Mouse (Mus musculus) activated CD4-positive, CD25-positive, alpha-beta regulatory T cell, adult 4 months (primary cell): ENCODE results near the gene Mill2. TPM values are rescaled to one million over a fixed set of nuclear protein-coding genes. Genes with fewer than 3 reads are reported as not detected.
A peak's percentile ranks its signal among the peaks of the same experiment; 100 is the strongest.

Experiments
- ATAC-seq: one replicate; pipeline ENCODE4 v1.8.0; 2017
- polyA plus RNA-seq, 2 experiments: library from polyadenylated mRNA; unstranded; fragments of 100-300 nt; shearing (Covaris generic); gene quantifications; one replicate each; pipeline ENCODE4 v1.2.1; 2017

Gene Mill2
- polyA plus RNA-seq, 2 experiments from 2014 or later, result not detected

DNA sequence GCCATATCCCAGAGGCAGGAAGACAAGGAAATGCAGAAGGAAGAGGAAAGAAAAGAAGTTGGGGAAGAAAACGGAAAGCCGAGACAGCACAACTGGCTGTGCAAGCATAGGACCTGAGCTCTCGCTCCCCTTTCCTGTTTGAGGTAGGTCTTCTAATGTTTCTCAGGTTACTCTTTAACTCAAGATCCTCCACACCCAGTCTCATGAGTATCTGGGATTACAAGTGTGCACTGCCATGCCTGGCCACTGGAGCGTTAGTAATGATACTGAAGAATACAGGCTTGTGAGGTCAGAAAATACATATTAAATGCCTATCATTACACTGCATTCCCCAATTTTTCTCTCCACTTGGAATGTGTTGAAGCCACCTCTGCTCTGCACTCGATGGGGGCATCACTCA lies 35.6 kb downstream of the Mill2 start:
- ATAC-seq, result no peak

- ATAC-seq, result no peak
Measured at GRCm38 (mm10) chr7:18878691-18879090, 38.9 kb downstream of the Mill2 start.

DNA sequence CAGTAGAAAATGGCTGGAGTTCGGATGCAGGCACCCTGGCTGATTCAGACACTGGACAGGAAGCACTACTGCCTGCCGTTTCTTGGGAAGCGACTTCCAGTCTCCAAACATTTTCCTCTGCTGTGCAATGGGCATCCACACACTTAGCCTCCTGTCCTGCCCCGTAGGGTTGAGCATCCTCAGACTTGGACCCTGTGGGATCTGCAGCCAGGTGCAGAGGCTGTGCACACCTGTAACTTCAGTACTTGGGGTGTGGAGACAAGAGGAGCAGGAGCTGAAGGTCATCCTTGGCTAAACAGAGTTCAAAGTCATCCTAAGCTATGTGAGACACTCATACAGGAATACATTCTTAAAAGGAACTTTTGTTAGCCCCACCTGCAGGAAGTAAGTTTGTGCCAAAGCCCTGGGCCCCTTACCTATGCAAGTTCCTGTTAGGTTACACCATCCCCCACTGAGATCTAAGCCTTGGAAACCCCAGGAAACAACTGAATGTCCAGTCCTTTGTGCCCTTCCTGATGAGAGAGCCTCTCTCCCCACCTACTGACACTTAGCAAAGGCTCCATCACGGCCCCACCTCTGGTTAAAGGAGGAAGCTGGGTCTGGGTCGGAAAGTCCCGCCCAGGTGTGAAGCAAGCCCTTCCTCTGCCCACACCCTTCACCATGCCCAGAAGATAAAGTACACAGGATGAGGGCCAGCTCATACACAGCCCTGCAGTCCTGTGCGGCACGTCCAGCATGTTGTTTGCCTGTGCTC lies 44.4 kb downstream of the Mill2 start:
- peak; percentile 90 for ATAC-seq

- peak; percentile 44 for ATAC-seq
Measured at GRCm38 (mm10) chr7:18884745-18885422, 45.1 kb downstream of the Mill2 start.

- ATAC-seq, result no peak
Measured at GRCm38 (mm10) chr7:18886963-18887362, 47.2 kb downstream of the Mill2 start.

DNA sequence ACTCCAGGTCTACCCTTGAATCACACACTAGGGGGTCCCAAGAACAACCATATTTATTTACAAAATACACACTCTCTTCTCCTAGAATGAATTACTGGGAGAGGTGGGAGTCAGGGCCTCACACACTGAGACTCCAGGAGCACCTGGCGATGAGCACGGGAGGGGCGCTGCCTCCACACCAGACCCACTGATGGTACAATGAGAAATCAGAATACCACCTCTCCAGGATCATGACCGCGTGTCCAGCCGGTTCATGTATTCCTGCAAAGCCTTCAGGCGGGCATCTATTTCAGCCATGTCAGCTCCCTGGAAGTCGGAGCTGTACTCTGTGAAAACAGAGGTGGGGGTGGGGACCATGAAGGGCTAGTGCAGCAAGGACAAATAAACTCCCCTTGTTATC lies 51.1 kb downstream of the Mill2 start:
- ATAC-seq, result no peak

GRCm38 (mm10) chr7:18891872-18892599 lies 52.3 kb downstream of the Mill2 start:
- peak; percentile 90 for ATAC-seq

GRCm38 (mm10) chr7:18893009-18893408 lies 53.2 kb downstream of the Mill2 start:
- no peak for ATAC-seq

DNA sequence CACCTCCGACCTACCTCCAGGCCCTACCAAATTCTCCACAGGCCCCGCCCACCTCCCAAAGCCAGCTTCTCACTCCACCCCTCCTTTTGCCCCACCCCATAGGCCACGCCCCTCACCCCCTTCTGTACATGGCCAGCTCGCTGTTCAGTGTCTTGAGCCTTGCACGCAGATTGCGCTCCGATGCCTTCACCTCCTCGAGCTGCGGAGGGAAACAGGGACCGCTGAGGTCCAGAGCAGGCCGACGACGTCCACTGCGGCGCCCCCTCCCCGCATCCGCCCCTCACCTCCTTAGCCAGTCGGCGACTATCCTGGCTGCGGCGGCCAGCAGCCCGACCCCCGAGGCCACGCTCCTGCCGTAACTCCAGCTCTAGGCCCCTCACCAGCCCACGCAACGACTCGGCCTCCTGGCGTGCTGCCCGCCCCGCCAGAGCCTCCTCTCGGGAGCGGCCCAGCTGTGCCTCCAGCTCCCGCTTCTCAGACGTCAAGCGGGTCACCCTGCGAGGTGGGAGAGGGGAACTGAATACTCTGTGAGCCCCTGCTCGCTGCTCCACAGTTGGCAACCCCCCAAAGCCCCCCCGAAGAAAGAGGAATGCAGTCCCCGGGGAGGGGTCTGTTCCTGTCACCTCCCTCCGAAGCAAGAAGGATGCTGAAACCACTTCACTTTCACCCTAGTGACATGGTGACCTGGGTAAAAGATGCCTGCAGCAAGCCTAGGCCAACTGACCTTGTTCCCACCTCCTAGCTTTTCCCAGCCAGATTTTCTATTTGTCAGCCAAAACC lies 54.1 kb downstream of the Mill2 start:
- ATAC-seq, result no peak

- ATAC-seq, result no peak
Measured at GRCm38 (mm10) chr7:18896536-18896935, 56.8 kb downstream of the Mill2 start.

DNA sequence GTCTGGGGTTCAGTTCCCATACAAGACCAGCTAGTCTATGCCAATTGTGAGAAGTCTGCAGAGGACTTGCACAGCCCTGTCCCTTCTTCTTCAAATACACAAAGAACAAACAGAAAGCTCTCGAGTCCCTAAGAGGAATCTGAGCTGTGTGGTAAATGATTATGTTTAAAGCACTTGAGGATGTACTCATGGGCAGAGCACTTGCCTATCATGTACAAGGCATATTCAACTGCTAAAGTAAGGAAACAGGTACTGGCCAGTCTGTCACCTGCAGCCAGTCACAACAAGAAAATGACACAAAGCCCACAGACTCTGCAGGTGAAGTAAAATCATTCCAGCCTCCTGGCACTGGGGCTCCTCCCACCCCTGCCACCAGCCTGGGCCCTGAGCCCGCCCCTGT lies 60.7 kb downstream of the Mill2 start:
- no peak for ATAC-seq

DNA sequence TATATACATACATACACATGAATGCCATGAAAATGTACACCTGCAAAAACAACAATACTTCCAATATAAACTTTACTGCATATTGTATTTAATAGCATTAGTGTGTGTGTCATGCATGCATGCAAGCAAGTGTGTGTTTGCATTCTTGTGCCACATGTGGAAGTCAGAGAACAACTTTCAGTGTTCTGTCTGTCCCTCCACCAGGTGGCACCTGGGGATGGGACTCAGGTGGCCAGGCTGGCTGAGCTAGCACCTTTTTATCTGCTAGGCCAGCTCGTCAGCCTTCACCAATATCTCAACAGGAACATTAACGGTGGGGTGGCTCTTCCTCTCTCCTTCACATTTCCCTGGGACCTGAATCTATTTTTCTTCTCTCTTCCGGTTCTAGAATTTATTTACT lies 62.7 kb downstream of the Mill2 start:
- no peak for ATAC-seq

GRCm38 (mm10) chr7:18904971-18905370 lies 65.2 kb downstream of the Mill2 start:
- ATAC-seq, result no peak

DNA sequence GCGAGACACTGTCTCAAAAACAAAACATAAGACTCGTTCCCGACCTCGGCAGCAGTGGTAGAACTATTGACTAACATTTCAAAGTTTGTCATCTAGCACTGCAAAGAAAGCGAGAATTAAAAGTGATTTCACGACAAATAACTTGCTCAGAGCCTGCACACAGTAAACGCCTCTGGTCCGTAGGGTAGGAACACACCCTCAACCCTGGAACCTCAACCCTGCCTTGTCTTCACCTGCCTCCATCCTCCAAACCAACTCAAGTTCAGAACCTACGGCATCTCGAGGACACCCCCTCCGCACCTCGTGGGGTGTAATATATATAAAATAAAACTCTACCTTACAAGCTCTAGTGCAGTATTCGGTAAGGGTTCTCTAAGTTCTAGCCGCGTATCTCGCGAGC lies 70.0 kb downstream of the Mill2 start:
- no peak for ATAC-seq

DNA sequence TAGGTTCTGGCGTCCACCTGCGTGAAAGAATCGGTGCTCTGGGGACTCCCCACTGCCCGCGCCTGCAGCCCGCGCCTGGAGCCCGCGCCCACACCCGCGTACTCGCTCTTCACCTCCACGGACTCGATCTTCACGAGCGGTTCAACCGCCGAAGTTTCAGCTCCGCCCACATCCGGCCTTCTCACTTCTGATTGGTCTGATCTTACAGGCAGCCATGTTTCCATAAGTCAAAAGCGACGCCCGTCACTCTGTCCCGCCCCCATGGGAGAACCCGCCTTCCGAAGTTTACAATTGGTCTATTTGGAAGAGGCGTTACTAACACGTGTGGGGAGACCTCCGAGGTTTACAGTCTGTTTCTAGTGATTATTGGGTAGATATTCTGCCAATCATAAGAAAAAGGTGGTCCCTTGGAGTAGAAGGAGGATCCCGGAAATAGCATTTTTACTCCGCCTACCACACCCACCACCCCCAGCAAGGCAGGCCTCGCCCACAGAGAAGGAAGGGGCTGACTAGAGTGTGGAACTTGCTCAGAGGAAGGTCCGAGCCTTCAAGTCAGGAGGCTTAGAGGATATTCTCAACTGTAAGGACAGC lies 70.6 kb downstream of the Mill2 start, which contains the start of gene Ccdc61:
Gene Ccdc61 (minus strand): TSS at position 175 of the 591 bp plus-strand sequence.
- peak; percentile 97 for ATAC-seq

Other genes starting within 250 kb of the Mill2 start
- gene Psg23, start 223.5 kb upstream of the Mill2 start, polyA plus RNA-seq, result not detected
- not detected for gene Psg21, start 183.2 kb upstream of the Mill2 start, polyA plus RNA-seq
- gene Psg20, start 153.8 kb upstream of the Mill2 start, polyA plus RNA-seq, result not detected
- gene Psg22, start 121.9 kb upstream of the Mill2 start, polyA plus RNA-seq, result not detected
- not detected for gene Psg19, start 41.4 kb upstream of the Mill2 start, polyA plus RNA-seq
- not detected for gene Psg17, start 18.4 kb upstream of the Mill2 start, polyA plus RNA-seq
- gene Pglyrp1, start 31.4 kb downstream of the Mill2 start, polyA plus RNA-seq, result 100 to 1,000 TPM; 275 to 290 TPM
- 1 to 10 TPM; 5.3 to 9.2 TPM for gene Ccdc61, start 70.4 kb downstream of the Mill2 start, polyA plus RNA-seq
- not detected for gene Nova2, start 85.9 kb downstream of the Mill2 start, polyA plus RNA-seq
- gene Nanos2, start 147.4 kb downstream of the Mill2 start, polyA plus RNA-seq, result under 1 TPM in 1 of 2 experiments, not detected in 1; 0.31 TPM
- 1 to 10 TPM; 2.2 to 2.8 TPM for gene Mypop, start 151.3 kb downstream of the Mill2 start, polyA plus RNA-seq
- 1 to 10 TPM; 2.0 to 3.0 TPM for gene Irf2bp1, start 164.1 kb downstream of the Mill2 start, polyA plus RNA-seq
- gene Foxa3, start 183.6 kb downstream of the Mill2 start, polyA plus RNA-seq, result under 1 TPM in 1 of 2 experiments, not detected in 1; 0.16 TPM
- gene Sympk, start 184.4 kb downstream of the Mill2 start, polyA plus RNA-seq, result 10 to 100 TPM in 1 of 2 experiments, 1 to 10 TPM in 1; 10.0 to 10.3 TPM
- not detected for gene Rsph6a, start 214.7 kb downstream of the Mill2 start, polyA plus RNA-seq
- gene Dmwd, start 236.3 kb downstream of the Mill2 start, polyA plus RNA-seq, result not detected
- not detected for gene Dmpk, start 243.9 kb downstream of the Mill2 start, polyA plus RNA-seq